ENCODE assay signal across 10 mouse cellular contexts in the genomic region with DNA sequence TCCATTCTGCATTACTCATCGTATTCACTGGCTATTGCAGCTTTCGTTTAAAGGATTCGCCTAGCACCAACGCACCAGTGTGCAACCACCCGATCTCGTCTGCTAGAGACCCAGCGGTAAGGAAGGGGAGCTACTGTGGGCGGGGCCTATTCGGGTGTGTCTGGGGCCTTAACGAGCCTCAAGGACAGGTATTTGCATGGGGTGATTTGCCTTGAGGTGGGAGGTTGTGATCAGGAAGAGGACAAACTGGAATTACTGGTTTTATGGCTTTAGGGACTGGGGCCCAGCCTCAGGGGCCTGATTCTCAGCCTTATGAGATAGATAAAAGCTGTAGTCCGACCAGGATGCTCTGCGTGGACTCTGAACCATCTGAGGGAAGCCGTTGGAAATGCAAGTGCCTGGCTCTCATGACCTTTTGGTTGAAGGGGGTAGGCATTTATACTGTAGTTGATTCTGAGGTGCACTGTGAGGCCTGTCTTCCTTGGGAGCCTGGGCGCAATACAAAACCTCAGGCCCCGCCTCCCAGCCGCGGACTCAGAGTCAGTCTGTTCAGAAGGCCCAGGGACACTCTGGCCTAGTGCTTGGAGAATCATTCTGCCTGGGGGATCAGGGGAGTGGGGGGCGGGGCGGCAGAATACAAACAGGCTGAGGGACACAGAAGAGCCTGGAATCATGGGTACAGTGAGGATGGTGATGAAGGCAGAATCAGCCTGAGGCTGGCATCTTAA. TPM values are rescaled to one million over a fixed set of nuclear protein-coding genes. Genes with fewer than 3 reads are reported as not detected.
DNase-seq lines count a peak whose midpoint lies in the region; ATAC-seq lines count a peak whose summit lies in the region.
"Had no signal": no experiment of that assay in that cellular context is flagged by ENCODE, and none has a peak within 500 bp of the region (broad histone marks: within the 10 kb centered on the region; RNA-seq: fewer than 3 reads in every experiment).

No protein-coding gene starts in this region.

- no peaks in the 10 kb centered on the region for H3K27me3 ChIP-seq in kidney, embryonic 16.5 days (ENCODE audit: insufficient read depth, low read length)
- H3K27me3 ChIP-seq in intestine, embryonic 16.5 days (replicated peaks; ENCODE audit: control insufficient read depth, insufficient read depth, low read length), result no peaks in the 10 kb centered on the region
- no peaks in the 10 kb centered on the region for H3K27me3 ChIP-seq in stomach, embryonic 14.5 days (ENCODE audit: control insufficient read depth, insufficient read depth, low read length)
- no peaks in the 10 kb centered on the region for H3K27me3 ChIP-seq in midbrain, embryonic 14.5 days (ENCODE audit: control insufficient read depth, insufficient read depth, low read length)
- H3K27me3 ChIP-seq: heart, embryonic 15.5 days had no signal

- H3K9ac ChIP-seq in kidney, embryonic 16.5 days (replicated peaks; ENCODE audit: low read length), result no peak overlapping the region
- H3K9ac ChIP-seq in intestine, embryonic 16.5 days (ENCODE audit: low read depth, low read length), result peak overlapping the region; percentile 42; the same call in 1 of the 2 replicates
- no peak overlapping the region for H3K9ac ChIP-seq in stomach, embryonic 14.5 days (replicated peaks; ENCODE audit: low read depth, low read length)
- H3K9ac ChIP-seq in midbrain, embryonic 14.5 days (replicated peaks; ENCODE audit: low read length), result no peak overlapping the region
- H3K9ac ChIP-seq: heart, embryonic 15.5 days had no signal

- H3K9me3 ChIP-seq in kidney, embryonic 16.5 days (ENCODE audit: low read length), result no peaks in the 10 kb centered on the region
- 0 out of 2 replicates have a peak, but pooled peaks cover 1% of the 10 kb centered on the region for H3K9me3 ChIP-seq in intestine, embryonic 16.5 days (ENCODE audit: control insufficient read depth, low read length)
- H3K9me3 ChIP-seq in stomach, embryonic 14.5 days (ENCODE audit: control insufficient read depth, low read depth, low read length), result no peaks in the 10 kb centered on the region
- no peaks in the 10 kb centered on the region for H3K9me3 ChIP-seq in midbrain, embryonic 14.5 days (ENCODE audit: control insufficient read depth, low read length)
- H3K9me3 ChIP-seq: heart, embryonic 15.5 days had no signal

- peak; percentile 58; the same call in 1 of the 2 replicates for ATAC-seq in kidney, embryonic 16.5 days (ENCODE audit: low FRiP score, low TSS enrichment)
- ATAC-seq in intestine, embryonic 16.5 days, result peak; percentile 93
- ATAC-seq in stomach, embryonic 14.5 days (ENCODE audit: insufficient number of reproducible peaks, insufficient read depth, low FRiP score, low read depth), result peak; percentile 94
- ATAC-seq in midbrain, embryonic 14.5 days (ENCODE audit: low FRiP score, low TSS enrichment), result no peak

- no peaks in the 10 kb centered on the region for H3K36me3 ChIP-seq in kidney, embryonic 16.5 days (ENCODE audit: insufficient read depth, low read length)
- no peaks in the 10 kb centered on the region for H3K36me3 ChIP-seq in intestine, embryonic 16.5 days (ENCODE audit: control insufficient read depth, insufficient read depth, low read length)
- no peaks in the 10 kb centered on the region for H3K36me3 ChIP-seq in stomach, embryonic 14.5 days (ENCODE audit: control insufficient read depth, insufficient read depth, low read length)
- no peaks in the 10 kb centered on the region for H3K36me3 ChIP-seq in midbrain, embryonic 14.5 days (ENCODE audit: control insufficient read depth, insufficient read depth, low read length)
- H3K36me3 ChIP-seq: heart, embryonic 15.5 days had no signal

- no peak overlapping the region for H3K27ac ChIP-seq in kidney, embryonic 16.5 days (ENCODE audit: low read length)
- H3K27ac ChIP-seq in intestine, embryonic 16.5 days (ENCODE audit: low read length), result peak overlapping the region; percentile 95
- H3K27ac ChIP-seq in stomach, embryonic 14.5 days (ENCODE audit: low read length), result peak overlapping the region; percentile 91
- H3K27ac ChIP-seq in midbrain, embryonic 14.5 days (replicated peaks; ENCODE audit: low read depth, low read length), result no peak overlapping the region
- H3K27ac ChIP-seq: heart, embryonic 15.5 days; layer of hippocampus, adult 2 months had no signal

- H3K4me2 ChIP-seq in kidney, embryonic 16.5 days (replicated peaks; ENCODE audit: low read depth, low read length), result peak overlapping the region; percentile 8; the same call in 1 of the 2 replicates
- peak overlapping the region; percentile 41 for H3K4me2 ChIP-seq in intestine, embryonic 16.5 days (ENCODE audit: low read depth, low read length)
- peak overlapping the region; percentile 18; the same call in 1 of the 2 replicates for H3K4me2 ChIP-seq in stomach, embryonic 14.5 days (replicated peaks; ENCODE audit: low read depth, low read length)
- H3K4me2 ChIP-seq in midbrain, embryonic 14.5 days (ENCODE audit: low read length), result no peak overlapping the region
- H3K4me2 ChIP-seq: heart, embryonic 15.5 days had no signal

- 28% methylated on average over 19 of the region's 19 CpGs for WGBS in kidney, embryonic 16.5 days
- 28% methylated on average over 19 of the region's 19 CpGs for WGBS in intestine, embryonic 16.5 days
- WGBS in stomach, embryonic 14.5 days, result 36% methylated on average over 19 of the region's 19 CpGs
- WGBS in midbrain, embryonic 14.5 days, result 44% methylated on average over 19 of the region's 19 CpGs

- H3K4me1 ChIP-seq in kidney, embryonic 16.5 days (ENCODE audit: insufficient read depth, low read length), result peaks cover 16% of the 10 kb centered on the region
- H3K4me1 ChIP-seq in intestine, embryonic 16.5 days (ENCODE audit: control insufficient read depth, insufficient read depth, low read length), result peaks cover 18% of the 10 kb centered on the region; the same call in 1 of the 2 replicates
- peaks cover 7% of the 10 kb centered on the region; the same call in 1 of the 2 replicates for H3K4me1 ChIP-seq in stomach, embryonic 14.5 days (ENCODE audit: control insufficient read depth, insufficient read depth, low read length)
- H3K4me1 ChIP-seq in midbrain, embryonic 14.5 days (ENCODE audit: control insufficient read depth, insufficient read depth, low read length), result no peaks in the 10 kb centered on the region

- DNase-seq in kidney, adult 8-10 months, result no peak
- peak; percentile 55 for DNase-seq in WW6 (ENCODE audit: low read depth, low spot score)
- DNase-seq in left cerebral cortex, adult 18-20 months (ENCODE audit: low spot score in 2 of 2), result no peak
- no peak for DNase-seq in midbrain, embryonic 14.5 days
- DNase-seq in adrenal gland, postnatal 14 days, result no peak

- H3K4me3 ChIP-seq in kidney, embryonic 16.5 days (ENCODE audit: low read length), result no peak overlapping the region
- peak overlapping the region; percentile 18 for H3K4me3 ChIP-seq in intestine, embryonic 16.5 days (ENCODE audit: low read length)
- no peak overlapping the region for H3K4me3 ChIP-seq in stomach, embryonic 14.5 days (ENCODE audit: low read depth, low read length)
- H3K4me3 ChIP-seq in midbrain, embryonic 14.5 days (replicated peaks; ENCODE audit: low read depth, low read length), result no peak overlapping the region
- H3K4me3 ChIP-seq: heart, embryonic 15.5 days; layer of hippocampus, adult 2 months had no signal

RNA-seq across cellular contexts. Expression of a gene that starts 46.7 kb away (rescaled TPM):
- polyA plus RNA-seq in kidney, embryonic 16.5 days (2015; fragmentation: Nextera tagmentation; extraction: Ambion mirVana), result 102 and 107 TPM in 2 replicates
- 108 and 127 TPM in 2 replicates for polyA plus RNA-seq in intestine, embryonic 16.5 days (2015; fragmentation: Nextera tagmentation; extraction: Ambion mirVana)
- 94.0 and 111 TPM in 2 replicates for polyA plus RNA-seq in stomach, embryonic 14.5 days (2014; fragmentation: Nextera tagmentation; extraction: Ambion mirVana)
- total RNA-seq in left cerebral cortex, adult 18-20 months (2021), result 10 to 100 TPM; 88.3 to 89.1 TPM
- 66.4 and 101 TPM in 2 replicates for polyA plus RNA-seq in midbrain, embryonic 14.5 days (2014; fragmentation: Nextera tagmentation; extraction: Ambion mirVana)
- total RNA-seq in adrenal gland, postnatal 14 days (2021), result 117 and 124 TPM in 2 replicates

Comparison
In these comparisons a context has a peak if more than half of its experiments do, and no peak if none do; other contexts are left out.
1. H3K27ac ChIP-seq: peak in intestine, embryonic 16.5 days (single experiment) and stomach, embryonic 14.5 days (single experiment); none in kidney, embryonic 16.5 days (single experiment) and midbrain, embryonic 14.5 days (single experiment).